Mouse (Mus musculus) small intestine, adult 2 months (tissue): ENCODE data around the gene Csde1.

Experiments
- CTCF ChIP-seq: fragments of 200-500 bp; IDR thresholded peaks from 2 replicates; pipeline ENCODE4 v1.5.1; 2012; ENCODE audit warnings: low read depth, mild to moderate bottlenecking, control low read depth, inconsistent platforms, low read length, moderate library complexity, mixed read lengths; ENCODE audit not compliant: insufficient replicate concordance, insufficient read length; ENCODE audit errors: extremely low read depth
- POLR2A ChIP-seq: fragments of 200-500 bp; IDR thresholded peaks from 2 replicates; pipeline ENCODE4 v1.6.1; 2012; ENCODE audit warnings: low read depth, mild to moderate bottlenecking, control low read depth, inconsistent platforms, low read length, moderate library complexity

- TF ChIP-seq CTCF (no peak), POLR2A (no peak)
These were observed 79.4 kb downstream of the Csde1 start for GRCm38 (mm10) chr3:103099667-103100066.
